Mouse (Mus musculus) ES-Bruce4 (cell line): ENCODE measurements at regions not wholly inside any gene's neighbourhood (a gene's known extent, or its start where the extent isn't known, plus 50 kb on each side); places are given as distances from the start of the nearest gene placed in this dataset.

ENCODE experiments used
- EP300 ChIP-seq: IDR thresholded peaks from 2 replicates; pipeline ENCODE4 v1.6.1; 2011; ENCODE audit warnings: low read depth, low read length; ENCODE audit not compliant: insufficient read depth
- POLR2A ChIP-seq: IDR thresholded peaks from one replicate; pipeline ENCODE4 v1.8.1; 2011; ENCODE audit warnings: low read length; ENCODE audit not compliant: insufficient read depth

DNA sequence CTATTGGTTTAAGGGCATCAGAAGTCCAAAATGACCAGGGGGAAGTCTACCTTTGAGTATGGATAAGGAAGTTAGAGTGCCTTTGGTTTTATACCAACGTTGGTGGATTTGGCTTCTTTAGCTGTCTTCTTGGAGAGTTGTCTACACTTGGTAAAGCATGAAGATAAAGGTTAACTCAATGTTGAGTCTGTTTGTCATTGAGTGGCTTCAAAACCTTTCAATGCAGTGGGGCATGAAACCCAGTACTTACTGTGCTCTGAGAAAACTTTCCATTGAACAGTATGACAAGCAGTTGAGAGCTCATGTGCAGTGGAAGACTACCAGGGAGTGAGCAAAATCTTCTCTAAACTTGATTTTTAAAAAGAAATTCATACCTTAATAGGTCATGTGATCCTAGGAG, 445.7 kb downstream of the Irx1 start:
- no peak for TF ChIP-seq EP300
- TF ChIP-seq POLR2A = no peak
